In genomic region chr12:24630220-24630619, GRCm38 (mm10) we compare ENCODE assay signal across 9 mouse cellular contexts. TPM values are rescaled to one million over a fixed set of nuclear protein-coding genes. Genes with fewer than 3 reads are reported as not detected.
DNase-seq lines count a peak whose midpoint lies in the region; ATAC-seq and TF ChIP-seq lines count a peak whose summit lies in the region.
"Had no signal": no experiment of that assay in that cellular context is flagged by ENCODE, and none has a peak within 500 bp of the region (broad histone marks: within the 10 kb centered on the region; RNA-seq: fewer than 3 reads in every experiment).

No protein-coding gene starts in this region.

- TF ChIP-seq EP300 in heart, adult 2 months (IDR thresholded peaks at IDR 0.05; ENCODE audit: insufficient read depth, low read depth, low read length): no peak

- no peak for ATAC-seq in heart, embryonic 11.5 days (replicated peaks; ENCODE audit: insufficient number of reproducible peaks, low FRiP score, low TSS enrichment)
- no peak; the same call in 1 of the 2 replicates for ATAC-seq in kidney, postnatal 0 days (replicated peaks; ENCODE audit: low FRiP score, low read depth)
- peak; percentile 66 for ATAC-seq in neutrophil, adult 5-6 weeks (ENCODE audit: extremely low read depth, insufficient number of reproducible peaks, low FRiP score, poor library complexity, severe bottlenecking)
- no peak for ATAC-seq in monocyte, adult 5-6 weeks (replicated peaks; ENCODE audit: insufficient number of reproducible peaks, low FRiP score, low TSS enrichment, poor library complexity, severe bottlenecking)

- no peaks in the 10 kb centered on the region for H3K36me3 ChIP-seq in heart, adult 2 months (ENCODE audit: control insufficient read depth, insufficient read depth, low read length)
- no peaks in the 10 kb centered on the region for H3K36me3 ChIP-seq in heart, embryonic 11.5 days (ENCODE audit: control insufficient read depth, insufficient read depth, low read length)
- no peaks in the 10 kb centered on the region for H3K36me3 ChIP-seq in kidney, postnatal 0 days (ENCODE audit: insufficient read depth, low read length)
- H3K36me3 ChIP-seq: neural tube, embryonic 12.5 days had no signal

- no peak overlapping the region for H3K9ac ChIP-seq in heart, adult 2 months (ENCODE audit: low read depth, low read length)
- no peak overlapping the region for H3K9ac ChIP-seq in heart, embryonic 11.5 days (ENCODE audit: low read depth, low read length)
- no peak overlapping the region for H3K9ac ChIP-seq in kidney, postnatal 0 days (ENCODE audit: low read depth, low read length)
- H3K9ac ChIP-seq: neural tube, embryonic 12.5 days had no signal

- no peaks in the 10 kb centered on the region for H3K9me3 ChIP-seq in heart, embryonic 11.5 days (replicated peaks; ENCODE audit: control insufficient read depth, low read length)
- no peaks in the 10 kb centered on the region for H3K9me3 ChIP-seq in kidney, postnatal 0 days (replicated peaks; ENCODE audit: low read length)
- H3K9me3 ChIP-seq: neural tube, embryonic 12.5 days had no signal

- intact Hi-C loops in heart, adult 2 months (cut with DNase I): loop anchor here (1.0 to 2.0 kb wide), 3 partner anchors 21 to 67 kb away; partner anchors contain the start of gene Klf11

- H3K79me2 ChIP-seq in heart, adult 2 months (replicated peaks; ENCODE audit: control insufficient read depth, insufficient read depth, low read length): no peaks in the 10 kb centered on the region

- DNase-seq in heart, adult 2 months: peak; percentile 46 to 51
- peak; percentile 36 for DNase-seq in CD4-positive helper T cell, adult 2 months (ENCODE audit: low read depth, low spot score)
- peak; percentile 52 to 72 for DNase-seq in adrenal gland, postnatal 36 days
- peak; percentile 63 for DNase-seq in kidney, postnatal 0 days (ENCODE audit: low spot score)
- DNase-seq in right cerebral cortex, adult 18-20 months: no peak

- TF ChIP-seq POLR2A in heart, adult 2 months (IDR thresholded peaks at IDR 0.05; ENCODE audit: insufficient read depth, low read depth, low read length): no peak

- H3K27me3 ChIP-seq in heart, adult 2 months (ENCODE audit: control insufficient read depth, insufficient read depth, low read length): no peaks in the 10 kb centered on the region
- H3K27me3 ChIP-seq in heart, embryonic 11.5 days (ENCODE audit: control insufficient read depth, insufficient read depth, low read length): no peaks in the 10 kb centered on the region
- H3K27me3 ChIP-seq in kidney, postnatal 0 days (ENCODE audit: insufficient read depth, low read length): no peaks in the 10 kb centered on the region
- H3K27me3 ChIP-seq: neural tube, embryonic 12.5 days had no signal

- H3K4me2 ChIP-seq in heart, embryonic 11.5 days: no peak overlapping the region
- no peak overlapping the region for H3K4me2 ChIP-seq in kidney, postnatal 0 days (ENCODE audit: low read length)
- H3K4me2 ChIP-seq: neural tube, embryonic 12.5 days had no signal

- 77% methylated on average over 1 of the region's 1 CpGs for WGBS in heart, adult 2 months
- WGBS in heart, embryonic 11.5 days (ENCODE audit: insufficient replicate concordance): 86% methylated on average over 1 of the region's 1 CpGs
- WGBS in kidney, postnatal 0 days: 76% methylated on average over 1 of the region's 1 CpGs

- H3K27ac ChIP-seq in heart, adult 2 months: no peak overlapping the region
- no peak overlapping the region for H3K27ac ChIP-seq in heart, embryonic 11.5 days (ENCODE audit: low read depth, low read length)
- H3K27ac ChIP-seq in kidney, postnatal 0 days: no peak overlapping the region
- H3K27ac ChIP-seq: neural tube, embryonic 12.5 days had no signal

- no peak overlapping the region for H3K4me3 ChIP-seq in heart, adult 2 months
- no peak overlapping the region for H3K4me3 ChIP-seq in heart, embryonic 11.5 days (ENCODE audit: low read depth, low read length)
- H3K4me3 ChIP-seq in kidney, postnatal 0 days (replicated peaks; ENCODE audit: low read depth, low read length): no peak overlapping the region
- H3K4me3 ChIP-seq: neural tube, embryonic 12.5 days had no signal

- H3K4me1 ChIP-seq in heart, adult 2 months (ENCODE audit: control insufficient read depth, insufficient read depth, low read length): peaks cover 11% of the 10 kb centered on the region
- H3K4me1 ChIP-seq in heart, embryonic 11.5 days (ENCODE audit: control insufficient read depth, insufficient read depth, low read length): peaks cover 13% of the 10 kb centered on the region
- no peaks in the 10 kb centered on the region for H3K4me1 ChIP-seq in kidney, postnatal 0 days (replicated peaks; ENCODE audit: insufficient read depth, low read length)
- H3K4me1 ChIP-seq: neural tube, embryonic 12.5 days had no signal

- peak; percentile 76 for TF ChIP-seq CTCF in heart, adult 2 months (IDR thresholded peaks at IDR 0.05)
- peak; percentile 73 for TF ChIP-seq CTCF in kidney, postnatal 0 days (IDR thresholded peaks at IDR 0.05; ENCODE audit: low read depth)

RNA-seq across cellular contexts. Expression of gene Klf11, which starts 20.9 kb away (rescaled TPM):
- total RNA-seq in heart, adult 2 months (2021): 10 to 100 TPM in 1 of 2 experiments, 1 to 10 TPM in 1; 7.8 to 13.5 TPM
- 8.8 and 15.1 TPM in 2 replicates for polyA plus RNA-seq in heart, adult 2 months (2012; rRNA removed)
- polyA plus RNA-seq in heart, embryonic 11.5 days (2014; fragmentation: Nextera tagmentation; extraction: Ambion mirVana): 12.2 and 15.3 TPM in 2 replicates
- total RNA-seq in adrenal gland, postnatal 36 days (2021): 10 to 100 TPM; 12.8 to 14.2 TPM
- 15.4 and 17.2 TPM in 2 replicates for polyA plus RNA-seq in kidney, postnatal 0 days (2015; fragmentation: Nextera tagmentation; extraction: Ambion mirVana)
- total RNA-seq in neutrophil, adult 5-6 weeks (2017): 28.2 and 29.6 TPM in 2 replicates
- total RNA-seq in monocyte, adult 5-6 weeks (2017): 27.5 to 35.9 TPM (median 31.5 TPM) in 3 replicates

RNA-seq across cellular contexts. Expression of gene Cys1, which starts 51.4 kb away (rescaled TPM):
- total RNA-seq in heart, adult 2 months (2021): 1 to 10 TPM; 3.3 to 4.0 TPM
- polyA plus RNA-seq in heart, adult 2 months (2012; rRNA removed): 5.6 and 7.4 TPM in 2 replicates
- 0.66 TPM in 2 replicates for polyA plus RNA-seq in heart, embryonic 11.5 days (2014; fragmentation: Nextera tagmentation; extraction: Ambion mirVana)
- 1 to 10 TPM; 1.7 to 2.6 TPM for total RNA-seq in adrenal gland, postnatal 36 days (2021)
- 16.2 and 16.4 TPM in 2 replicates for polyA plus RNA-seq in kidney, postnatal 0 days (2015; fragmentation: Nextera tagmentation; extraction: Ambion mirVana)
- total RNA-seq in neutrophil, adult 5-6 weeks (2017): not detected in 2 replicates
- not detected in 3 replicates for total RNA-seq in monocyte, adult 5-6 weeks (2017)

RNA-seq across cellular contexts. Expression of gene Grhl1, which starts 58.1 kb away (rescaled TPM):
- total RNA-seq in heart, adult 2 months (2021): under 1 TPM; 0.43 to 0.73 TPM
- 0.39 and 0.47 TPM in 2 replicates for polyA plus RNA-seq in heart, adult 2 months (2012; rRNA removed)
- 3.3 and 4.9 TPM in 2 replicates for polyA plus RNA-seq in heart, embryonic 11.5 days (2014; fragmentation: Nextera tagmentation; extraction: Ambion mirVana)
- 1 to 10 TPM in 1 of 2 experiments, under 1 TPM in 1; 0.56 to 1.1 TPM for total RNA-seq in adrenal gland, postnatal 36 days (2021)
- polyA plus RNA-seq in kidney, postnatal 0 days (2015; fragmentation: Nextera tagmentation; extraction: Ambion mirVana): 2.3 and 2.8 TPM in 2 replicates
- 0.74 and 1.0 TPM in 2 replicates for total RNA-seq in neutrophil, adult 5-6 weeks (2017)
- total RNA-seq in monocyte, adult 5-6 weeks (2017): 0.29 to 3.6 TPM (median 1.4 TPM) in 3 replicates
